Mouse (Mus musculus) liver, embryonic 13.5 days (tissue): ENCODE data around the gene Slc25a11. TPM values are rescaled to one million over a fixed set of nuclear protein-coding genes. Genes with fewer than 3 reads are reported as not detected.

Experiments
- ATAC-seq: fragments of 200-750 bp; cut with Nextera tagmentation; 2 replicates; pipeline ENCODE4 v1.8.0; 2017; ENCODE audit warnings: low read depth, mild to moderate bottlenecking, moderate number of reproducible peaks, moderate library complexity
- DNase-seq: peaks from one replicate; pipeline ENCODE4 v3.0.0; 2022
- H3K27ac ChIP-seq: fragments of 300-500 bp; sonication (generic); 2 replicates; pipeline ENCODE4 v1.5.1; 2015; ENCODE audit warnings: moderate library complexity, mild to moderate bottlenecking, inconsistent platforms
- H3K27me3 ChIP-seq: fragments of 300-500 bp; sonication (generic); 2 replicates; pipeline ENCODE4 v1.6.1; 2015; ENCODE audit warnings: mild to moderate bottlenecking, inconsistent platforms
- H3K36me3 ChIP-seq: fragments of 300-500 bp; sonication (generic); 2 replicates; pipeline ENCODE4 v1.6.1; 2015; ENCODE audit warnings: mild to moderate bottlenecking, inconsistent platforms
- H3K4me1 ChIP-seq: fragments of 300-500 bp; sonication (generic); replicated peaks from 2 replicates; pipeline ENCODE4 v1.6.1; 2015; ENCODE audit warnings: inconsistent platforms
- H3K4me2 ChIP-seq: fragments of 300-500 bp; sonication (generic); 2 replicates; pipeline ENCODE4 v1.6.1; 2015; ENCODE audit warnings: inconsistent platforms, mild to moderate bottlenecking, moderate library complexity
- H3K4me3 ChIP-seq: fragments of 300-500 bp; sonication (generic); replicated peaks from 2 replicates; pipeline ENCODE4 v1.5.1; 2015; ENCODE audit warnings: mild to moderate bottlenecking, inconsistent platforms
- H3K9ac ChIP-seq: fragments of 300-500 bp; sonication (generic); 2 replicates; pipeline ENCODE4 v1.6.1; 2015; ENCODE audit warnings: mild to moderate bottlenecking, inconsistent platforms
- H3K9me3 ChIP-seq: fragments of 300-500 bp; sonication (generic); replicated peaks from 2 replicates; pipeline ENCODE4 v1.6.1; 2016; ENCODE audit warnings: inconsistent platforms
- WGBS: fragments of 180-500 bp; shearing (Covaris S2); methylation state at CpG from one replicate; pipeline ENCODE4 v1.1.7; 2015; ENCODE audit not compliant: insufficient replicate concordance; 5-methylcytosine and 5-hydroxymethylcytosine counted together
- polyA plus RNA-seq: library from polyadenylated mRNA; unstranded; fragments of >200 nt; fragmentation: Nextera tagmentation; extraction: Ambion mirVana; gene quantifications from 2 replicates; pipeline ENCODE4 v1.2.1, GENCODE M21; 2015

Gene Slc25a11
- polyA plus RNA-seq, 1 experiment from 2014 or later, result 73.8 TPM

DNA sequence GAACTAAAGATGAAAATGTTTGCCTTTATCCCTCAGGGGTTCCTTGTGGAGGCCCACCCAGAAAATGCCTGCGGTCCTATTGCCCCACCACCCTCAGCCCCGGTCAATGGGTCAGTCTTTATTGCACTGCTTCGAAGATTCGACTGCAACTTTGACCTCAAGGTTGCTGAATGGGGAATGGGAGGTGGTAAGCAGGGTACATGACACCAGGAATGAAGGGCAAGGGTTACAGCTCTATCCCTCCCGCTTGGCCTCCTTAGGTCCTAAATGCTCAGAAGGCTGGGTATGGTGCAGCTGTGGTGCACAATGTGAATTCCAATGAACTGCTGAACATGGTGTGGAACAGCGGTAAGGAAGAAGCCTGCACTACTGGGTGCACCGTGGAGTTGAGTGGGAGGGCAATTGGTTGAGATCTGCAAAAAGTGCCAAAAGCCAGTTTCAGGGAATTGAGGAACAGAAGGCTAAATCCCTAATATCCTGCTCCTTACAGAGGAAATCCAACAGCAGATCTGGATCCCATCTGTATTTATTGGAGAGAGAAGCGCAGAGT, 2.0 kb upstream of the Slc25a11 start:
- peaks cover 63% of the 10 kb centered on the region for H3K36me3 ChIP-seq
- peak overlapping the region; percentile 99 for H3K27ac ChIP-seq

DNA sequence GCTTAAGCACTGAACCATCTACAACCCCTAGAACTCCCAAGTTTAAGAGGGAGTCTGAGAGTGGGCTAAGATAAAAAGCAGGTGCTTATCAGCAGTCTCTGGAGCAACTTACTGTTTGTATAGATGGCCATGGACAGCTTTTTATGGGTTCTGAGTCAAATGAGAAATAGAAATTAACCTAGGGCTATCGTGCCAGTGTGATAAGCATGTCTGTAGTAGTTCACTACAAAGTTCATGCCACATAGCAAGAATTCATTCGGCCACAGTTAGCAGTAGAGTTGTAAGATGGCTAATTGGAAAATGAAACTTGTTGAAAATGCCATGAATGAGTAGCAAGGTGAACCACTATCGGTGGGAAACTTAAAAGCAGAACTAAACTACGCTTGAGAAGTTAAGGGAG, 1.2 kb upstream of the Slc25a11 start:
- peaks cover 76% of the 10 kb centered on the region for H3K4me1 ChIP-seq
- no peaks in the 10 kb centered on the region for H3K27me3 ChIP-seq
- 17% methylated on average over 4 of the region's 4 CpGs for WGBS
- peak; percentile 50 for DNase-seq
- no peaks in the 10 kb centered on the region for H3K9me3 ChIP-seq
- peak overlapping the region; percentile 96 for H3K4me2 ChIP-seq
- H3K27ac ChIP-seq, result peak overlapping the region; percentile 99
- peak overlapping the region; percentile 85 for H3K4me3 ChIP-seq
- H3K9ac ChIP-seq, result peak overlapping the region; percentile 99
- H3K36me3 ChIP-seq, result peaks cover 67% of the 10 kb centered on the region
- peak; percentile 36; the same call in 1 of the 2 replicates for ATAC-seq

More for the DNA sequence above, 2.0 kb upstream of the Slc25a11 start:
- no peak for ATAC-seq
- Histone ChIP-seq H3K9me3 (no peaks in the 10 kb centered on the region), H3K9ac (peak overlapping the region; percentile 99), H3K4me1 (peaks cover 76% of the 10 kb centered on the region), H3K4me2 (peak overlapping the region; percentile 96), H3K4me3 (peak overlapping the region; percentile 85), H3K27me3 (no peaks in the 10 kb centered on the region)
- 76% methylated on average over 8 of the region's 8 CpGs for WGBS
- no peak for DNase-seq

DNA sequence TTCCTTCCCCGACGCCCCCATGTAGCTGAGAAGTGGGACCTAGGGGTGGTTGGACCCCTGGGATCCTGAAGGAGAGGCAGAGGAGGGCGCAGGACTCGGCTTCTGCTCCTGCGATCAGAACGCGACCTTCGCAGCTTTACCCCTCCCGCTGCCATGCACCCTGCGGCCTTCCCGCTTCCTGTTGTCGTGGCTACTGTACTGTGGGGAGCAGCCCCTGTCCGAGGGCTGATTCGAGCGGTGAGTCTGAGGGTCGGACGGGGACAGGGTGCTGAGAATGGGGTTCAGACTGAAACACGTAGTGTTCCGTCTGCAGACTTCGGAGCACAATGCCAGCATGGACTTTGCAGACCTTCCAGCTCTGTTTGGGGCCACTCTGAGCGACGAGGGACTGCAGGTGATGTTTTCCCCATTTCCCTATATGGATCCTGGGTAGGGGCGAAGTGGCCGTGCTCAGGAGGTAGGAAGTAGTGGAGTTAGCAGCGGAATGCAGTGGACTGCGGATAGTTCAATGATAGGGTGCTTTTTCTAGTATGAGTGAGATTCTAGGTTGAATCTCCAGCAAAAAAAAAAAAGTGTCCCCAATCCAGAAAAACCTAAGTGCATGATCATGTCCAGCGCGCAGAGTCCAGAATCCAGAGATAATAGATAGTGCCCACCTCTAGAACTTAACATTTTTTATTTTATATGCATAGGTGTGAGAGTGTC, 589 bp upstream of the Slc25a11 start:
- peak overlapping the region; percentile 96 for H3K4me2 ChIP-seq
- no peaks in the 10 kb centered on the region for H3K9me3 ChIP-seq
- H3K27ac ChIP-seq, result peak overlapping the region; percentile 99
- peak; percentile 17; the same call in 1 of the 2 replicates for ATAC-seq
- WGBS, result 2% methylated on average over 28 of the region's 28 CpGs
- H3K36me3 ChIP-seq, result peaks cover 62% of the 10 kb centered on the region
- no peaks in the 10 kb centered on the region for H3K27me3 ChIP-seq
- peak overlapping the region; percentile 99 for H3K9ac ChIP-seq
- peak; percentile 36 for DNase-seq
- H3K4me1 ChIP-seq, result peaks cover 69% of the 10 kb centered on the region
- H3K4me3 ChIP-seq, result peak overlapping the region; percentile 85

DNA sequence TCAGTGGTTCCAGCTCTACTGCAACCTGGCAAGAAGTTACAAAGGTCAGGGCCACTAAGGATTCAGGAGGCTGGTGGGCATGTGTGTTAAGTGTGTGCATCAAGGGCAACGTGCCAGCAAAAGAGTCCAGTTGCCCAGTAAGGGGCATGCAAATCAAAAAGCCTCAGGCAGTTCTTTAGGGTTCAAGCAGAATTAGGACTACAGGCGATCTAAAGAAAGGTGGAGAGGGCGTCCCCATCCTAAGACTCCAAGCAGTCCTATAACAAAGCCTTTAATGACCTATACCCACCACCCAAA, 1.1 kb downstream of the Slc25a11 start:
- Histone ChIP-seq H3K9me3 (no peaks in the 10 kb centered on the region), H3K27me3 (no peaks in the 10 kb centered on the region), H3K9ac (peak overlapping the region; percentile 99), H3K4me1 (peaks cover 62% of the 10 kb centered on the region), H3K27ac (peak overlapping the region; percentile 99), H3K36me3 (peaks cover 46% of the 10 kb centered on the region), H3K4me2 (peak overlapping the region; percentile 98), H3K4me3 (peak overlapping the region; percentile 85)
- 27% methylated on average over 3 of the region's 3 CpGs for WGBS
- DNase-seq (no peak), ATAC-seq (no peak)

DNA sequence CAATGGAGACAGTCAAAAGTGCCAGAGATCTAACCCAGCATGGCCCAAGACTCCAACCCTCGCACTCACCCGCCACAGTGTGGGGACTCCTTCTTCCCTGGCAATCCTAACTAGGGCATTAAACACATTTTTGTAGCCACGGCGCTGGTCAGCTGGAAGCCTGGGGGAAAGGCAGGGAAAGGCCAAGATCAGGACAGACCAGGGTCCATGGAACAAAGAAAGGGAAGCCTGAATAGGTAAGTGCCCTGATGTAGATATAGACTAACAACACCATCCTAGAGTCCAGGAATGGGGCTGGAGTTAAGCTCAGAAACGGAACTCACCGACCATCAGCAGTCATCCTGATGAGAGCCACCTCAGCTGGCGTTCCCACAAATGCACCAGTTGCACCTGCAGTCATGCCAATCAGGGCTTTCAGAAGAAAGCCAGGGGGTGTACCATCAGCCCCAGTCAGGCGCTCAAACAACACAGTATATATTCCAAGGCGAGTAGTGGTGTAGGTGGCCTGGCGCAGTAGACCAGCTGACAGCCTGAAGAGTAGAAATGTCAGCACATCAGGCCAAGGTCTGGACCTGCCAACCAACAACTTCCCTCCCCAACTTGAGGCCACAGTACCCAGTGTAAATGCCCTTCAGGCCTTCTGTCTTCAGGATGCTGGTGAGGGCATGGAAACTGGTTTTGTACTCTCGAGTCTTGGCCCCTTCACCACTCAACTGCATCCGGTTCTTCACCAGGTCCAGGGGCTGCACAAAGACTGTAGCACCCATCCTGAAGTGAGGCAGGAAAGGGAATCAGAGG, 1.6 kb downstream of the Slc25a11 start:
- 81% methylated on average over 12 of the region's 12 CpGs for WGBS
- no peak for ATAC-seq
- peaks cover 40% of the 10 kb centered on the region for H3K36me3 ChIP-seq
- no peak for DNase-seq
- peak overlapping the region; percentile 85 for H3K4me3 ChIP-seq
- peak overlapping the region; percentile 98 for H3K4me2 ChIP-seq
- H3K4me1 ChIP-seq, result peaks cover 62% of the 10 kb centered on the region
- H3K27ac ChIP-seq, result peak overlapping the region; percentile 99
- peak overlapping the region; percentile 99 for H3K9ac ChIP-seq
- no peaks in the 10 kb centered on the region for H3K9me3 ChIP-seq
- no peaks in the 10 kb centered on the region for H3K27me3 ChIP-seq

DNA sequence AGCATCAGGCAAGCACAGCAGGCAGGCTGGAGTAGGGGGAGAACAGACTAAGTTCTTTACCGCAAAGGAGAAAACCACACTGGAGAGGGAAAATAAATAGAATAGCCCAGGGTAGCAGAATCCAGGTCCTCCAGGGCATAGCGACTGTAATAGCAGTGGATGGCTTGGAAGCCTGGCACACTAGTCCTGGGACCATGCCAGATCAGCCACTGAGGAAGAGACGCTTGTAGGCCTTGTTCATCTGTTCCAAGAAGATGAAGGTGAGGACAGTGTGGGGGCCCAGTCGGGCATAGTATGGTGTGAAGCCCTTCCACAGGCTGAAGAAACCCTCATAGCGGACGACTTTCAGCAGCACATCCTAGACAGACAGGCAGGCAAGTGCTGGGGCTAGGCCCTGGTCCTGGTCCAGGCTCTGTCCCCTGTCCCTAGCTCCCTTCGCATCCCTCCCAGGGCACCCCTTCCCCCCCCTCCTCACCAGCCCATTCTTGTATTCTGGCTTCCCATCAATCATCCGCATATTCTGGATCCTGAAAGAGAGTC, 2.6 kb downstream of the Slc25a11 start:
- H3K4me2 ChIP-seq, result peak overlapping the region; percentile 98; the same call in 1 of the 2 replicates
- H3K36me3 ChIP-seq, result peaks cover 30% of the 10 kb centered on the region
- WGBS, result 88% methylated on average over 8 of the region's 8 CpGs
- peak overlapping the region; percentile 99; the same call in 1 of the 2 replicates for H3K9ac ChIP-seq
- no peaks in the 10 kb centered on the region for H3K27me3 ChIP-seq
- no peak overlapping the region for H3K4me3 ChIP-seq
- H3K4me1 ChIP-seq, result peaks cover 62% of the 10 kb centered on the region
- ATAC-seq (no peak), DNase-seq (no peak)
- no peaks in the 10 kb centered on the region for H3K9me3 ChIP-seq
- no peak overlapping the region for H3K27ac ChIP-seq

DNA sequence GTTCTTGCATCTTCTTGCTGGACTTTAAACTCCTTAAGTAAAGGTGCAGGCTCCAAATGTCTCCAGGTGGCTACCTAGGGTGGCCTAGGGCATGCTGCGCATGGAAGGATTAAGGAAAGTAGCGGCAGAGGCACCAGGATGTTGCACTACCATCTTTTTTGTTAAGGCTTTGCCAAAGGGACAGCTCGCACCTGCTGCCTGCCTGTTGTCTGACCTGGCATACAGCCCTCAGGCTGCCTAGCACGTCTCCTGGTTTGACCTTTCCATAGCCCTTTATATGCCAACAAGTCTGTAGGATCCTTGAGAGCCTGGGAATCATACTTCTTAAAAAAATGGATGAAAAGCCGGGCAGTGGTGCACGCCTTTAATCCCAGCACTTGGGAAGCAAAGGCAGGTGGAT, 4.2 kb downstream of the Slc25a11 start:
- Histone ChIP-seq H3K4me3 (no peak overlapping the region), H3K9me3 (no peaks in the 10 kb centered on the region), H3K9ac (no peak overlapping the region), H3K4me2 (0 out of 2 replicates have a peak overlapping the region, but pooled peaks have one; percentile 5), H3K27ac (0 out of 2 replicates have a peak overlapping the region, but pooled peaks have one; percentile 6), H3K36me3 (peaks cover 19% of the 10 kb centered on the region), H3K4me1 (peaks cover 62% of the 10 kb centered on the region), H3K27me3 (no peaks in the 10 kb centered on the region)
- DNase-seq (no peak), ATAC-seq (no peak)
- whole genome bisulfite sequencing, result 81% methylated on average over 6 of the region's 6 CpGs

DNA sequence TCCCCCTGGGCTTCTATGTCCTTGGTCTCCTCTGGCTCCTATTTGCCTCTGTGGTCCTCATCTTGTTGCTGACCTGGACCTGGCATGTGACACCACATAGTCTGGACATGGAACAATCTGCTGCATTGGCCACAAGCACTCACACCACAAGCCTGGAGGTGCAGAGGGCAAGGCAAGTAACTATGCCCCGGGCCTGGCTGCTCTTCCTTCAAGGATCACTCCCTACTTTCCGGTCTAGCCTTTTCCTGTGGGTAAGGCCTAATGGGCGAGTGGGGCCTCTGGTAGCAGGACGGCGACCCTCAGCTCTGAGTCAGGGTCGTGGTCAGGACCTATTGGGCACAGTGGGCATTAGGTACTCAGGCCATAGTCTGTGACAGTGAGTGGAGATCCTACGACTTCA, 6.0 kb downstream of the Slc25a11 start:
- no peaks in the 10 kb centered on the region for H3K27me3 ChIP-seq
- peak overlapping the region; percentile 37 for H3K27ac ChIP-seq
- H3K9ac ChIP-seq, result 0 out of 2 replicates have a peak overlapping the region, but pooled peaks have one; percentile 7
- no peaks in the 10 kb centered on the region for H3K9me3 ChIP-seq
- no peak overlapping the region; the same call in 1 of the 2 replicates for H3K4me3 ChIP-seq
- peaks cover 73% of the 10 kb centered on the region for H3K4me1 ChIP-seq
- H3K36me3 ChIP-seq, result peaks cover 19% of the 10 kb centered on the region
- no peak overlapping the region for H3K4me2 ChIP-seq
- 59% methylated on average over 7 of the region's 7 CpGs for WGBS
- ATAC-seq (no peak), DNase-seq (no peak)

DNA sequence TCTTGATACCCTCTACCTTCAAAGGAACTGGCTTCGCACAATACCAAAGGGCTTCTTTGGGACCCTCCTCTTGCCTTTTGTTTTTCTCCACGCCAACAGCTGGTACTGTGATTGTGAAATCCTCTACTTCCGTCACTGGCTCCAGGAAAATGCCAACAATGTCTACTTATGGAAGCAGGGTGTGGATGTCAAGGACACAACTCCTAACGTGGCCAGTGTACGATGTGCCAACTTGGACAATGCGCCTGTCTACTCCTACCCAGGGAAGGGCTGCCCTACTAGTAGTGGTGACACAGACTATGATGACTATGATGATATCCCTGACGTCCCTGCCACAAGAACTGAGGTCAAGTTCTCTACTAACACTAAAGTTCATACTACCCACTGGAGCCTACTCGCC, 7.3 kb downstream of the Slc25a11 start:
- ATAC-seq (no peak), DNase-seq (no peak)
- peaks cover 11% of the 10 kb centered on the region for H3K36me3 ChIP-seq
- H3K27me3 ChIP-seq, result no peaks in the 10 kb centered on the region
- peak overlapping the region; percentile 65 for H3K4me2 ChIP-seq
- no peaks in the 10 kb centered on the region for H3K9me3 ChIP-seq
- peaks cover 60% of the 10 kb centered on the region for H3K4me1 ChIP-seq
- H3K4me3 ChIP-seq, result peak overlapping the region; percentile 39; the same call in 1 of the 2 replicates
- 69% methylated on average over 8 of the region's 8 CpGs for WGBS
- peak overlapping the region; percentile 67 for H3K9ac ChIP-seq
- peak overlapping the region; percentile 89; the same call in 1 of the 2 replicates for H3K27ac ChIP-seq

DNA sequence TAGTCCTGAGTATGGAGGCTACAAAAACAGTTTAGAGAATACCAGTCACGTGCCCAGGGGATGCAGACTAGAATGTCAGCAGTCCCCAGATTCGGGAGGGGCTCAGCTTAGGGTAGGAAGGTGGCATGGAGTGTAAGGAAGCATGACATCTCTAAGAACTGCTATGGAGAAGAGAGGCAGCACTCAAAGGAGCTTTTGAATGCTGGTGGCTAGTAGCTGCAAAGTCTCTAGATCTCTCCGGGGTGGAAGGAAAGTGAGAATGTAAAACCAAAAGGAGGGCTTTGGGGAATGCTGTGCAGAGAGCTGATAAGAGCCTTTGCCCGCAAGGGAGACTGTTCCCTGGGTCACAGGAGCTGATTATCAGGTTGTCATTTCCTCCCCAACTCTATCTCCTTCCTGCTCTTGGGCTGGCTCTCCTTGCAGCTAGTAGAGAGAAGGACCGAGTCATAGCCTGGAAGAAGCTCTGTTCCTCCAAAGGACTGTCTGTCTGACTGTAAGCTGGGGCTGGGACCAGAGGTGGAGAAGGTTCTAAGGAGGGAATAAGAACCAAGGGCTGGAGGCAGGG, 8.5 kb downstream of the Slc25a11 start, which contains the start of gene Gp1ba:
TSS of gene Gp1ba (plus strand) at position 409 of the 565 bp plus-strand sequence.
- H3K4me3 ChIP-seq, result peak within 1 kb of the TSS; percentile 39
- 4% methylated on average over 5 of the region's 5 CpGs for WGBS
- H3K9ac ChIP-seq, result peak within 1 kb of the TSS; percentile 67
- peak within 1 kb of the TSS; percentile 65 for H3K4me2 ChIP-seq
- peak within 1 kb of the TSS; percentile 89 for H3K27ac ChIP-seq
- H3K4me1 ChIP-seq, result peaks cover 57% of the 10 kb centered on the region
- peak; percentile 94 for ATAC-seq
- H3K9me3 ChIP-seq, result no peaks in the 10 kb centered on the region
- DNase-seq, result peak; percentile 68
- H3K27me3 ChIP-seq, result no peaks in the 10 kb centered on the region
- no peaks in the 10 kb centered on the region for H3K36me3 ChIP-seq
